Mouse (Mus musculus): ENCODE measurements around the gene Hsf4. TPM values are rescaled to one million over a fixed set of nuclear protein-coding genes. Genes with fewer than 3 reads are reported as not detected.

The Hsf4 gene
- polyA plus RNA-seq, 1 experiment from 2014 or later = not detected

DNA sequence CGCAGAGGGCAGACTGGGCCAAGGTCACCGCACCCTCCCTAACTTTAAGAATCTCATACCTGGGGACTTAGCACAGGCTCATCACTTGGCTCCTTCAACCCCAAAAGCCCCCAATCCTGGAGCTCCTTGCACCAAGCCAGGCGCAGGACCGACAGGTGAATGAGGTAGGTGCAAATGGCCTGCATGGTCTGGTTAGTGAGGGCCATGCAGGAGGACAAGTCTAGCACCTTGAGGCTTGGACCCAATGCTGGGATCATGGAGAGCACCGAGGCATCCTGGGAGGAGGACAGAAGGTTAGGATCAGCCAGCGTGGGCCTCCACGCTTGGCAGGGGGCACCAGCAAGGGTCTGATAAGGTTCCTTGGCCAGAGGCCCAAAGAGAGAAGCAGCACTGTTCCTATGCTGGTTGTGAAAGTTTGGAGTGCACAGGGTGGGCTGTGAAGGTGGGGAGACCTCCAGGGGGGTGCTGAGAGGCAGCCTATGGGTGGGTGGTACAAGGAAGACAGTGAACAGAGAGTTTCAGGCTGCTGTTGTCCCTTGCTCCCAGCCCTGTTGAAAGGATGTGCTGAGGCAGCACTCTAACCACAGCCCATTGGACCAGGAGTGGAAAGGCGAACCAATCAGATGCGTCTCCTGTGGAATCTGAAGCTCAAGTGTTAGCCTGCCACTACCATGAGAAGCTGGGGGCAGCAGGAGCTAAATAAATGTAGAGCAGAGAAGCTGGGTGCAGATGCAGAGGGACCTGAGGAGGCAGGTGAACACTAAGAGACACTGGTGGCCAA, 44.2 kb downstream of the Hsf4 start:
- 82% methylated on average over 9 of the region's 9 CpGs for WGBS
- Histone ChIP-seq H3K9ac (ENCODE audit: low read length) (no peak overlapping the region), H3K4me2 (no peak overlapping the region), H3K4me1 (ENCODE audit: control insufficient read depth, insufficient read depth, low read length) (no peaks in the 10 kb centered on the region), H3K4me3 (ENCODE audit: low read depth, low read length) (no peak overlapping the region), H3K36me3 (ENCODE audit: control insufficient read depth, insufficient read depth, low read length) (peaks cover 7% of the 10 kb centered on the region), H3K27ac (ENCODE audit: low read depth, low read length) (no peak overlapping the region), H3K9me3 (ENCODE audit: control insufficient read depth, low read length) (no peaks in the 10 kb centered on the region), H3K27me3 (ENCODE audit: control insufficient read depth, insufficient read depth, low read length) (no peaks in the 10 kb centered on the region)
- DNase-seq (ENCODE audit: low spot score, missing footprints) = peak; percentile 65
- ATAC-seq (ENCODE audit: low FRiP score) = no peak

DNA sequence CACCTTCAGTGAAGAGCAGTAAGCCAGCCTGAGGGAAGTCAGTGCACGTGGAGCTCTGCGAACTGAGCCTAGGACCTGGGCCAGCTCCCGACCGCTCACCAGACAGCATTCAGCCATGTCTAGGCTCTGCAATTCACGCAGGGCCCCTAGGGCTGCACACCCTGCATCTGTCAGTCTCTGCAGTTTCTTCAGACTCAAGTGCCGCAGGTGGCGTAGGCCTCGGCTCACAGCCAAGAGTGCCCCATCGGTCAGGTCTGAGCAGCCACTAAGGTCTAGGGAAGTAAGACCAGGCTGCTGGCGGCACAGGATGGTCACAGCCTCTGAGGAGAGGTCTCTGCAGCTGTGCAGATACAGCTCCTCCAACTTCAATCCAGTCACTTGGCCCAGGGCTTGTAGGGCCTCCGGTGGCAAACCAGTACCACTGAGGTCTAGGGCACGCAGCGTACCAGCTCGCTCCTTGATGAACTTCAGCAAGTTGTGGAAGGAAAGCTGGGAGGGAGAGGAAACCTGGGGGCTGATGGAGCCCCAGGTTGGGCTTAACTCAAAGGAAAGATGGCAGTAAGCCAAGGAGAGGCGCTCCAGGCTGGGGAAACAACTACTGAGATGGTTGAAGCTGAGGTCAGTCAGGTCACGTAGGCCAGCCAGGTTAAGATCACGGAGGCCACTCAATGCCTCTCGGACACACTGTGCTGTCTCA, 45.6 kb downstream of the Hsf4 start:
- H3K4me3 ChIP-seq (ENCODE audit: low read depth, low read length) = no peak overlapping the region
- DNase-seq (ENCODE audit: low spot score, missing footprints) (peak; percentile 69), ATAC-seq (ENCODE audit: low FRiP score) (no peak)
- H3K4me2 ChIP-seq = no peak overlapping the region
- H3K36me3 ChIP-seq (ENCODE audit: control insufficient read depth, insufficient read depth, low read length) = peaks cover 7% of the 10 kb centered on the region
- 93% methylated on average over 18 of the region's 18 CpGs for WGBS
- H3K9me3 ChIP-seq (ENCODE audit: control insufficient read depth, low read length) = no peaks in the 10 kb centered on the region
- no peaks in the 10 kb centered on the region for H3K27me3 ChIP-seq (ENCODE audit: control insufficient read depth, insufficient read depth, low read length)
- no peak overlapping the region for H3K27ac ChIP-seq (ENCODE audit: low read depth, low read length)
- H3K4me1 ChIP-seq (ENCODE audit: control insufficient read depth, insufficient read depth, low read length) = no peaks in the 10 kb centered on the region
- H3K9ac ChIP-seq (ENCODE audit: low read length) = no peak overlapping the region

DNA sequence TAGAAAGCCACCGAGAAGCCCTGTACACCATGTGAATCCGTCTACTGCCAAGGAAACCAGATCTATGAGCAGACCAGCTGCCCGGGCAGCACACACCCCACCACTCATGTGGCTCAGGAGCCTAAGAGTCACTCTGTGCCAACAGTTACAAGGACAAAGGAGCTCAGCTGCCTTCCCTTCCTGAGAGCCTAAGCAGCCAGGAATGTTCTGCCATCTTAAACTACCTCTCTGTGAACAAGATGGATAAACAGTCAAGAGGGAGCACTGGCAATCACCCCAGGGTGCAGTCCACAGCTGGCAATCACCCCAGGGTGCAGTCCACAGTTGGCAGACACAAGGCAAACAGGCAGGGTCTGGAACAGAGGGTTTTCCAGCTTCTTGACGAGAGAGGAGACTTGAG, 48.3 kb downstream of the Hsf4 start:
- DNase-seq (ENCODE audit: low spot score, missing footprints) = no peak

GRCm38 (mm10) chr8:105318662-105319190, 49.1 kb downstream of the Hsf4 start:
- Histone ChIP-seq H3K36me3 (ENCODE audit: control insufficient read depth, insufficient read depth, low read length) (peaks cover under 1% of the 10 kb centered on the region; the same call in 1 of the 2 replicates), H3K4me2 (no peak overlapping the region), H3K9ac (ENCODE audit: low read length) (no peak overlapping the region), H3K4me1 (ENCODE audit: control insufficient read depth, insufficient read depth, low read length) (no peaks in the 10 kb centered on the region), H3K27me3 (ENCODE audit: control insufficient read depth, insufficient read depth, low read length) (no peaks in the 10 kb centered on the region), H3K27ac (ENCODE audit: low read depth, low read length) (no peak overlapping the region), H3K4me3 (ENCODE audit: low read depth, low read length) (no peak overlapping the region), H3K9me3 (ENCODE audit: control insufficient read depth, low read length) (no peaks in the 10 kb centered on the region)
- ATAC-seq (ENCODE audit: low FRiP score) = no peak
- no peak for DNase-seq (ENCODE audit: low spot score, missing footprints)
- 81% methylated on average over 11 of the region's 11 CpGs for WGBS

More for the DNA sequence above, 48.3 kb downstream of the Hsf4 start:
- no peak for ATAC-seq (ENCODE audit: low FRiP score)
- Histone ChIP-seq H3K4me3 (ENCODE audit: low read depth, low read length) (no peak overlapping the region), H3K4me2 (no peak overlapping the region), H3K27ac (ENCODE audit: low read depth, low read length) (no peak overlapping the region), H3K9ac (ENCODE audit: low read length) (no peak overlapping the region), H3K4me1 (ENCODE audit: control insufficient read depth, insufficient read depth, low read length) (no peaks in the 10 kb centered on the region), H3K27me3 (ENCODE audit: control insufficient read depth, insufficient read depth, low read length) (no peaks in the 10 kb centered on the region), H3K9me3 (ENCODE audit: control insufficient read depth, low read length) (no peaks in the 10 kb centered on the region), H3K36me3 (ENCODE audit: control insufficient read depth, insufficient read depth, low read length) (peaks cover 5% of the 10 kb centered on the region)
- 92% methylated on average over 4 of the region's 4 CpGs for WGBS

DNA sequence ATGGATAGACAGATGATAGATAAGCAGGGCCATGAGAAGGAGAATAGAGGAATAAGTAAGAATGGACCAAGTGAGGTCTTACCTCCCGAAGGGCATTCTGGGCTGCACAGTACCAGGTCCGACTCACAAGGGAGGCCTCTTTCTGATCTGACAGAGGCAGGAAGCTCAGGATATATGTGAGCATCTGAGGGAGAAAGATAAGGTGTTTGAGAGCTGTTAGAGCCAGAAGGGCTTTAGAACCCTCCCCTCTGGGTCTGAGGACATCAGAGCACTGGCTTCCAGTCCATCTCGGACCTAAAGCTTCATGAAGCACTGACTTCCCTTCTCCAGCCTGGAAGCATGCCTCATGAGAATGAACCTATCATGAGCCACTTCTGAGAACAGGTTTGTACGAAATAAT, 53.6 kb downstream of the Hsf4 start:
- Histone ChIP-seq H3K9ac (ENCODE audit: low read length) (no peak overlapping the region), H3K4me1 (ENCODE audit: control insufficient read depth, insufficient read depth, low read length) (peaks cover 12% of the 10 kb centered on the region), H3K36me3 (ENCODE audit: control insufficient read depth, insufficient read depth, low read length) (no peaks in the 10 kb centered on the region), H3K4me3 (ENCODE audit: low read depth, low read length) (no peak overlapping the region), H3K27me3 (ENCODE audit: control insufficient read depth, insufficient read depth, low read length) (no peaks in the 10 kb centered on the region), H3K4me2 (no peak overlapping the region), H3K27ac (ENCODE audit: low read depth, low read length) (no peak overlapping the region), H3K9me3 (ENCODE audit: control insufficient read depth, low read length) (no peaks in the 10 kb centered on the region)
- DNase-seq (ENCODE audit: low spot score, missing footprints) (no peak), ATAC-seq (ENCODE audit: low FRiP score) (no peak)
- 89% methylated on average over 4 of the region's 4 CpGs for WGBS

MicroRNAs within 50 kb of the gene (microRNA counts, 519-probe panel; counts per million panel counts)
- 3,760 counts per million, percentile 27 among the panel's probes with 10 or more counts for microRNA mmu-miR-328

Small RNA genes lying within 50 kb of the gene (microRNA-seq; reads per million reads assigned to microRNA genes)
- gene Gm27320 (not detected), gene Mir328 (229 reads per million, percentile 65 among the genes with 10 or more reads in this experiment)

Other genes starting within 250 kb of the Hsf4 start
- not detected in 2 replicates for gene Ces3a, start 221.2 kb upstream of the Hsf4 start, polyA plus RNA-seq (2014; fragmentation: Nextera tagmentation; extraction: Ambion mirVana)
- gene Ces3b, start 186.0 kb upstream of the Hsf4 start, polyA plus RNA-seq (2014; fragmentation: Nextera tagmentation; extraction: Ambion mirVana) = not detected in 2 replicates
- gene Ces4a, start 138.0 kb upstream of the Hsf4 start, polyA plus RNA-seq (2014; fragmentation: Nextera tagmentation; extraction: Ambion mirVana) = not detected in 2 replicates
- 49.8 and 60.2 TPM in 2 replicates for gene Cbfb, start 99.1 kb upstream of the Hsf4 start, polyA plus RNA-seq (2014; fragmentation: Nextera tagmentation; extraction: Ambion mirVana)
- gene D230025D16Rik, start 44.7 kb upstream of the Hsf4 start, polyA plus RNA-seq (2014; fragmentation: Nextera tagmentation; extraction: Ambion mirVana) = 32.3 and 32.9 TPM in 2 replicates
- 5.6 and 6.1 TPM in 2 replicates for gene B3gnt9, start 14.6 kb upstream of the Hsf4 start, polyA plus RNA-seq (2014; fragmentation: Nextera tagmentation; extraction: Ambion mirVana)
- gene Tradd, start 5.2 kb upstream of the Hsf4 start, polyA plus RNA-seq (2014; fragmentation: Nextera tagmentation; extraction: Ambion mirVana) = 11.3 and 15.0 TPM in 2 replicates
- gene Fbxl8, start 5.2 kb upstream of the Hsf4 start, polyA plus RNA-seq (2014; fragmentation: Nextera tagmentation; extraction: Ambion mirVana) = 0.84 and 1.5 TPM in 2 replicates
- gene Nol3, start 6.3 kb downstream of the Hsf4 start, polyA plus RNA-seq (2014; fragmentation: Nextera tagmentation; extraction: Ambion mirVana) = 2.0 and 3.2 TPM in 2 replicates
- gene 4931428F04Rik, start 20.1 kb downstream of the Hsf4 start, polyA plus RNA-seq (2014; fragmentation: Nextera tagmentation; extraction: Ambion mirVana) = 34.2 and 34.4 TPM in 2 replicates
- gene Exoc3l, start 26.3 kb downstream of the Hsf4 start, polyA plus RNA-seq (2014; fragmentation: Nextera tagmentation; extraction: Ambion mirVana) = 6.4 and 8.6 TPM in 2 replicates
- 94.9 and 101 TPM in 2 replicates for gene E2f4, start 27.9 kb downstream of the Hsf4 start, polyA plus RNA-seq (2014; fragmentation: Nextera tagmentation; extraction: Ambion mirVana)
- gene Elmo3, start 35.8 kb downstream of the Hsf4 start, polyA plus RNA-seq (2014; fragmentation: Nextera tagmentation; extraction: Ambion mirVana) = 0.81 and 1.8 TPM in 2 replicates
- gene Lrrc29, start 56.5 kb downstream of the Hsf4 start, polyA plus RNA-seq (2014; fragmentation: Nextera tagmentation; extraction: Ambion mirVana) = 0.91 and 1.1 TPM in 2 replicates
- 87.6 and 91.4 TPM in 2 replicates for gene Tmem208, start 56.6 kb downstream of the Hsf4 start, polyA plus RNA-seq (2014; fragmentation: Nextera tagmentation; extraction: Ambion mirVana)
- 1.6 and 2.0 TPM in 2 replicates for gene Fhod1, start 78.2 kb downstream of the Hsf4 start, polyA plus RNA-seq (2014; fragmentation: Nextera tagmentation; extraction: Ambion mirVana)
- gene Slc9a5, start 79.0 kb downstream of the Hsf4 start, polyA plus RNA-seq (2014; fragmentation: Nextera tagmentation; extraction: Ambion mirVana) = 2.9 and 3.2 TPM in 2 replicates
- 0.55 and 0.61 TPM in 2 replicates for gene Plekhg4, start 103.5 kb downstream of the Hsf4 start, polyA plus RNA-seq (2014; fragmentation: Nextera tagmentation; extraction: Ambion mirVana)
- not detected in 2 replicates for gene Kctd19, start 143.7 kb downstream of the Hsf4 start, polyA plus RNA-seq (2014; fragmentation: Nextera tagmentation; extraction: Ambion mirVana)
- gene Lrrc36, start 143.8 kb downstream of the Hsf4 start, polyA plus RNA-seq (2014; fragmentation: Nextera tagmentation; extraction: Ambion mirVana) = 1.9 and 2.7 TPM in 2 replicates
- gene Tppp3, start 201.7 kb downstream of the Hsf4 start, polyA plus RNA-seq (2014; fragmentation: Nextera tagmentation; extraction: Ambion mirVana) = 106 and 107 TPM in 2 replicates
- gene Zdhhc1, start 227.1 kb downstream of the Hsf4 start, polyA plus RNA-seq (2014; fragmentation: Nextera tagmentation; extraction: Ambion mirVana) = 14.5 and 19.0 TPM in 2 replicates
- 19.8 and 24.3 TPM in 2 replicates for gene Hsd11b2, start 249.0 kb downstream of the Hsf4 start, polyA plus RNA-seq (2014; fragmentation: Nextera tagmentation; extraction: Ambion mirVana)

Data from midbrain, embryonic 11.5 days (tissue).